Mouse (Mus musculus): ENCODE data around the gene Pbsn. TPM values are rescaled to one million over a fixed set of nuclear protein-coding genes. Genes with fewer than 3 reads are reported as not detected.

Pbsn gene
- not detected for polyA plus RNA-seq (2017; shearing (Covaris generic))

DNA sequence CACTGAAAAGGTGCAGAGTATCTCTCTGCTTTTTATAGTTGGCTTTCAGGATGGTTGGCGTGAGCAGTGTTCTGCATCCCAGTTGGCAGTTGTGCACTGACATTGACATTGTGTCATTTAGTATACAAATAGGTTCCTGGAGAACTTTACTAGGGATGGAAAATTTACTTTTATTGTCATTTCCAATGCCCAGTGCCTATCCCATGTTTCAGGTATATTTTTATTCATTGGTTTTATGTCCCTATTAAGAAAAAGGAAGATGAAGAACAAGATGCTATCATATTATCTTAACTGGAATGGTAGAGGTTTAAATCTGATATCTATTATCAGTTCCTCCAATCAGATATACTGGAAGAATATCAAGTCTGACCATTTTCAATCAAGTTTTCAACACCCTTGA lies at the start of gene Pbsn:
Gene Pbsn (minus strand): TSS at position 101 of the 400 bp plus-strand sequence.

DNA sequence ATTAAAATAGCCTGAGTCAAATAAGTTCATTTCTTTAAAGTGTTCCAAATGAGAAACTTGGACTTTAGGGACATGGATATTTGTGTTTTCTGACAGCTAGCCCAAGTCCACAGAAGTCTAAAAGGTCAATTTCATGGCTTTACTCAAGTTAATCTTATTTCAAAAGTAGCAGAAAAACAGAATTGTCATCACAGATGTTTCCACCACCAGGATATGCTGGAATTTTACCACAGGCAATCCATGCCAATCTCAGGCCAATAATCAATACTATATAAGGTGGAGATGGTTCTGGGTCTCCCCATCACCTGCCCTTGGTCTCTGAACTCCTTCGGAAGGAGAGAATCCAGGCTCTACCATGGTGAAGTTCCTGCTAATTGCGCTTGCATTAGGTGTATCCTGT lies 11.0 kb upstream of the Pbsn start, which contains the start of gene Gm14744:
Gene Gm14744 (plus strand): TSS at position 301 of the 400 bp plus-strand sequence.

DNA sequence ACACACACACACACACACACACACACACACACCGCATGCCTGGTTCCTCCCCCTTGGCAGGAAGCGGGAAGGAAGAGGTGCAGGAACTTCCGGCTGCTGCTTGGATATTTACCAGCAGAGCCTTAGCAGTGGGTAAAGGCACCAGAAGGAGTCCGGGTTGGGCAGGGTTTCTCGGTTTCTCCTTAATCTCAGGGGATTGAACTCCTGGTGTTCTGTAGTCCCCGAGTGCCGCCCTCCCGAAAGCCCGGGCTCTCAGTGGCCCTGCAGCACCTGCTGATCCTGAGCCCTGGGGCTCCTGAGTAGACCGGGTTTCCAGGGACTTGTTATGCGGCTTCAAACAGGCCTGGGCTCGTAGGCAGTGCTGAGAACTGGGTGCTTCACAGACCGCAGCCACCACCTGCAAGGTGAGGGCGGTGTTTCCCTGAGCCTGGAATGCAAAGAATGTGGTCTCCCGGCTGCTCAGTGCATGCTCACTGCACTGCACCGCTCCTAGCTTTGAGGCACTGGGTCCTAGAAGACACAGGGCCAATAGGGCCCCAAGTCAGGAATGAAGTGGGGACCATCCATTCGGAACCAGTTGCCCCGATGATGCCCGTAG lies 57.1 kb downstream of the Pbsn start, which contains the start of gene Prkx:
Gene Prkx (minus strand): TSS at position 41 of the 598 bp plus-strand sequence.

Other genes starting within 250 kb of the Pbsn start
- gene Prkx, start 57.3 kb downstream of the Pbsn start, polyA plus RNA-seq (2017; shearing (Covaris generic)), result 10 to 100 TPM; 32.8 to 59.6 TPM
- gene Gm14744, start 11.1 kb upstream of the Pbsn start, polyA plus RNA-seq (2017; shearing (Covaris generic)), result not detected
- gene 5430402E10Rik, start 71.4 kb upstream of the Pbsn start, polyA plus RNA-seq (2017; shearing (Covaris generic)), result not detected
- gene Obp1a, start 237.8 kb upstream of the Pbsn start, polyA plus RNA-seq (2017; shearing (Covaris generic)), result not detected